Mouse (Mus musculus) stomach, postnatal 0 days (tissue): ENCODE data around the gene Fam207a. TPM values are rescaled to one million over a fixed set of nuclear protein-coding genes. Genes with fewer than 3 reads are reported as not detected.
A peak's percentile ranks its signal among the peaks of the same experiment; 100 is the strongest.

Source experiments
- ATAC-seq: fragments of 200-750 bp; cut with Nextera tagmentation; 2 replicates; pipeline ENCODE4 v1.8.0; 2017; ENCODE audit not compliant: low FRiP score, low TSS enrichment
- DNase-seq: peaks from one replicate; pipeline ENCODE4 v3.0.0-alpha.2; 2016; ENCODE audit warnings: low spot score
- H3K27ac ChIP-seq: fragments of 300-500 bp; sonication (generic); replicated peaks from 2 replicates; pipeline ENCODE4 v1.5.1; 2014; ENCODE audit warnings: mild to moderate bottlenecking, control low read depth
- H3K27me3 ChIP-seq: fragments of 300-500 bp; sonication (generic); 2 replicates; pipeline ENCODE4 v1.6.1; 2014; ENCODE audit warnings: low read length; ENCODE audit not compliant: control insufficient read depth, insufficient read depth
- H3K36me3 ChIP-seq: fragments of 300-500 bp; sonication (generic); 2 replicates; pipeline ENCODE4 v1.6.1; 2014; ENCODE audit warnings: low read length, mixed read lengths; ENCODE audit not compliant: control insufficient read depth, insufficient read depth
- H3K4me1 ChIP-seq: fragments of 300-500 bp; sonication (generic); replicated peaks from 2 replicates; pipeline ENCODE4 v1.6.1; 2014; ENCODE audit warnings: antibody characterized with exemption; ENCODE audit not compliant: control insufficient read depth, insufficient read depth
- H3K4me2 ChIP-seq: fragments of 300-500 bp; sonication (generic); replicated peaks from 2 replicates; pipeline ENCODE4 v1.6.1; 2014; ENCODE audit warnings: low read depth, mild to moderate bottlenecking, control low read depth, moderate library complexity
- H3K4me3 ChIP-seq: fragments of 300-500 bp; sonication (generic); 2 replicates; pipeline ENCODE4 v1.5.1; 2014; ENCODE audit warnings: low read depth, low read length, control low read depth
- H3K9ac ChIP-seq: fragments of 300-500 bp; sonication (generic); 2 replicates; pipeline ENCODE4 v1.6.1; 2014; ENCODE audit warnings: mild to moderate bottlenecking, low read length, control low read depth, mixed read lengths
- H3K9me3 ChIP-seq: fragments of 300-500 bp; sonication (generic); 2 replicates; pipeline ENCODE4 v1.6.1; 2016; ENCODE audit warnings: low read length; ENCODE audit not compliant: control insufficient read depth
- CTCF ChIP-seq: IDR thresholded peaks from 2 replicates; pipeline ENCODE4 v1.5.1; 2016; ENCODE audit warnings: antibody characterized with exemption, low read depth, mild to moderate bottlenecking, moderate library complexity
- EP300 ChIP-seq: optimal IDR thresholded peaks from 2 replicates; pipeline ENCODE3; 2016; ENCODE audit warnings: antibody characterized with exemption
- WGBS: fragments of 180-500 bp; shearing (Covaris S2); extraction: QIAGEN DNeasy Blood & Tissue Kit; methylation state at CpG from one replicate; pipeline ENCODE4 v1.1.7; 2014; 5-methylcytosine and 5-hydroxymethylcytosine counted together
- polyA plus RNA-seq: library from polyadenylated mRNA; unstranded; fragments of >200 nt; fragmentation: Nextera tagmentation; extraction: Ambion mirVana; gene quantifications from 2 replicates; pipeline ENCODE4 v1.2.1, GENCODE M21; 2015

Gene Fam207a
- polyA plus RNA-seq, 1 experiment from 2014 or later, result 25.2 TPM

- H3K4me1 ChIP-seq, result no peaks in the 10 kb centered on the region
- no peak overlapping the region for H3K27ac ChIP-seq
- no peak overlapping the region for H3K4me3 ChIP-seq
- no peaks in the 10 kb centered on the region for H3K9me3 ChIP-seq
- no peak for DNase-seq
- no peaks in the 10 kb centered on the region for H3K36me3 ChIP-seq
- TF ChIP-seq EP300, result no peak
- TF ChIP-seq CTCF, result no peak
- WGBS, result 77% methylated on average over 11 of the region's 11 CpGs
- H3K27me3 ChIP-seq, result no peaks in the 10 kb centered on the region
- H3K9ac ChIP-seq, result no peak overlapping the region
- no peak for ATAC-seq
- H3K4me2 ChIP-seq, result no peak overlapping the region
Observed at GRCm38 (mm10) chr10:77537215-77538209, 21.9 kb upstream of the Fam207a start.

DNA sequence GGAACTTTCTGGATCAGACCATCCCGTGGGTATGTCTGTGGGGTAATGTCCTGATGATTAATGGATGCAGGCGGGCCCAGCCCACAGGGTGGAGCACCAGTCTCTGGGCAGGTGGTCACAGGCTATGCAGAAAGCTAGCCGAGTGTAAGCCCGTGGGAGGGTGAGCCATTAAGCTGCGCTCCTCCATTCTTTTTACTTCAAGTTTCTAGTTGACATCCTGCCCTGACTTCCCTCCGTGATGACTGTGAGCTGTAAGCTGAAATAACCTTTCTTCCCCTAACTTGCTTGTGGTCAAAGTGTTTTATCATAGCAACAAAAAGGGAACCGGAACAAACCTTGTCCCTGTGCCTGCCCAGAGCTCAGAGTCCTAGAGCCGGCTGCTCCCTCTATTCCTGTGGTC, 21.1 kb upstream of the Fam207a start:
- Histone ChIP-seq H3K4me3 (no peak overlapping the region), H3K36me3 (no peaks in the 10 kb centered on the region), H3K27me3 (no peaks in the 10 kb centered on the region), H3K4me1 (no peaks in the 10 kb centered on the region), H3K4me2 (no peak overlapping the region), H3K9me3 (no peaks in the 10 kb centered on the region), H3K9ac (no peak overlapping the region), H3K27ac (no peak overlapping the region)
- TF ChIP-seq EP300, result no peak
- no peak for TF ChIP-seq CTCF
- 58% methylated on average over 8 of the region's 8 CpGs for WGBS
- ATAC-seq (no peak), DNase-seq (no peak)

DNA sequence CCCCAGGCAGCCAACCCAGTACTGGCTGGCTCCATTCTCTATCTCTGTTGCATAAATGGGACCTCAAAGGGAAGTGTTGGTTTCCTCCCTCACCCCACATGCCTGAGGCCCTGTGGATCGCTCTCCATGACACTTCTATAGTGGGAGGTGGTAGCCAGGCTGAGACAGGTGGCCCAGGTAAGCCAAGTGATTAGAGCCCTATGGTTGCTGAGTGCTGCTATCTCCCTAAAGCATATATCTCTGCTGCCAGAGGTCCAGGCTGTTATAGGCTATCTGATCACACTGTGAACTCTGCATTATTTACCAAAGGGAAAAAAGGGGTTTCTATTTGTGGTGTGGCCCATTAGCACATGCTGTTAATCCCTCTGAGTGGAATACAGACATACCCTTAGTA, 16.4 kb upstream of the Fam207a start:
- 52% methylated on average over 1 of the region's 1 CpGs for WGBS
- no peak overlapping the region for H3K4me2 ChIP-seq
- no peaks in the 10 kb centered on the region for H3K27me3 ChIP-seq
- no peak overlapping the region for H3K4me3 ChIP-seq
- TF ChIP-seq CTCF (no peak), EP300 (no peak)
- ATAC-seq, result peak; percentile 12; the same call in 1 of the 2 replicates
- H3K9me3 ChIP-seq, result no peaks in the 10 kb centered on the region
- no peaks in the 10 kb centered on the region for H3K4me1 ChIP-seq
- H3K9ac ChIP-seq, result no peak overlapping the region
- DNase-seq, result no peak
- no peak overlapping the region for H3K27ac ChIP-seq
- no peaks in the 10 kb centered on the region for H3K36me3 ChIP-seq

- TF ChIP-seq CTCF (no peak), EP300 (no peak)
- Histone ChIP-seq H3K4me2 (no peak overlapping the region), H3K4me3 (no peak overlapping the region), H3K27me3 (no peaks in the 10 kb centered on the region), H3K36me3 (no peaks in the 10 kb centered on the region), H3K9me3 (no peaks in the 10 kb centered on the region), H3K27ac (peak overlapping the region; percentile 35; the same call in 1 of the 2 replicates), H3K9ac (no peak overlapping the region), H3K4me1 (no peaks in the 10 kb centered on the region)
- peak; percentile 82 for ATAC-seq
- DNase-seq, result peak; percentile 32
- 53% methylated on average over 6 of the region's 6 CpGs for WGBS
Observed at GRCm38 (mm10) chr10:77531026-77532019, 15.7 kb upstream of the Fam207a start.

- Histone ChIP-seq H3K4me3 (no peak within 1 kb of the TSS), H3K27ac (no peak within 1 kb of the TSS), H3K9me3 (no peaks in the 10 kb centered on the region), H3K4me2 (no peak within 1 kb of the TSS), H3K9ac (no peak within 1 kb of the TSS), H3K27me3 (no peaks in the 10 kb centered on the region), H3K4me1 (no peaks in the 10 kb centered on the region), H3K36me3 (no peaks in the 10 kb centered on the region)
- DNase-seq (no peak), ATAC-seq (no peak)
- WGBS, result 58% methylated on average over 9 of the region's 9 CpGs
- TF ChIP-seq EP300, result no peak
- TF ChIP-seq CTCF, result no peak
Observed at GRCm38 (mm10) chr10:77530140-77530539, 14.6 kb upstream of the Fam207a start, which contains the start of gene Itgb2. Gene Itgb2 (plus strand): TSS chr10:77530252.
